Mouse (Mus musculus) cerebellum, postnatal 25 days (tissue): ENCODE measurements around the gene Lrp8.

ENCODE experiments used
- DNase-seq, 2 experiments: peaks; one replicate each; pipeline ENCODE4 v3.0.0; 2021; ENCODE audit warnings: mixed read lengths in 2 of 2

Gene Lrp8

DNA sequence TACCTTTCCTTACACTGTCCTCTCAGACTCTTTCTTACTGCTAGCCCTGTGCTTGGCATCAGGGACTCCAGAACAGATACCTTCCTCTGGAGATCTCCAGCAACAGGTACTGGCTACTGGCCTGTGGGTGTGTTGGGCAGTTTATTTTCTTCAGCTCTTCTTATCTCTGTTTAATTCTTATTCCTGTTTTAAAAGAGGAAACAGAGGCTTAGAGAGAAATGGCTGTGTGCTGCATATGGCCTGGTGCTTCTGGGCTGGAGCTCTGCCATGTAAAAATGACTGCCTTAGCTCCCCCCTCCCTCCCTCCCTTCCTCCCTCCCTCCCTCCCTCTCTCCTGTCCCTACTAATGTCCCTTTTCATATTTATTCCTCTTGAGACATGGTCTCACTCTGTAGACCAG is 6.6 kb downstream of the Lrp8 start:
- DNase-seq: peak; percentile 10 to 36

DNA sequence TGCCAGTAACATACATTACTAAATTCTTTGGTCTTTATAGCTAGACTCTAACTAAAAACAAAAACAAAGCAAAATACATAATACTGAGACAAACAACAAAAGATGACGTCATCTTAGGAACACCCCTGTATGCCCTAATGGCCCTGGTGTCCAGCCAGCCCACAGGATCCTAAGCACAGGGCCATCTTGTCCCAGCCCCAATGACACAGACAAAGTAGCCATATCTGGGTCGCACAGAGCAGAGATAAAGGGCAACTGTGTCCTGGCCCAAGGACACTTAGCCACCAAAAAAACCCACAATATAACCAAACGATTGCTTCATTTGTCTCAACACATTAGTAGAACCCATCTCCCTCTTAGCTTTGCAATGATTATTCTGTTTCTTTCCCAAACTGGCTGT is 8.9 kb downstream of the Lrp8 start:
- DNase-seq: no peak

DNA sequence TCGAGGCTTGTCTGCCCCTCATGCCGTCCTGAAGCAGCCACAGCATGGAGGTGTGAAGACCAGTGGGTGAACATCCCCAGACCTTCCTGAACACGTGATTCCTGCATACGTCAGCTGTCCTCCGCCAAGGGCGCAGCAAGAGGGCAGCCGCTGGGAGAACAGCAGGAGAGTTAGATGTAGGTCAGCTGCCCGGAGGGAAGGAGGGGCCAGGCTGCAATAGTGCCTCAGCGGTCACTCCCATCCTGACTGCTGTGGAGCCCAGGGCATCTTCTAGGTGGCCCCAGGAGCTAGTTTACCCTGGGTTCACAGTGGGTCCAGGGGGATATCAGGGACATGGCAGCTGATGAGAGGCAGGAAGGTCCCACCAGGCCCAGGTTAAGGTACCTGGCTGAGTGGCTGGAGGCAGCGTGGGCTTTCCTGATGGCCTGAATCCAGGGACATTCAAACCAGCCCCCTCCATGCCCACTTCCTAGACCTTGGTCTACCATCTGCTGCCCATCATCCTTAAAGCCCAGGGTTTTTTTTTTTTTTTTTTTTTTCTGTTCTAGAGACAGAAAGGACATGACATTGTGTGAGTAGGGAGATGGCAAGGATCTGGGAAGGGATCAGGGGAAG is 9.8 kb downstream of the Lrp8 start:
- peak; percentile 56 for DNase-seq

GRCm38 (mm10) chr4:107812336-107812735 is 10.3 kb downstream of the Lrp8 start:
- peak; percentile 15 to 35 for DNase-seq

DNA sequence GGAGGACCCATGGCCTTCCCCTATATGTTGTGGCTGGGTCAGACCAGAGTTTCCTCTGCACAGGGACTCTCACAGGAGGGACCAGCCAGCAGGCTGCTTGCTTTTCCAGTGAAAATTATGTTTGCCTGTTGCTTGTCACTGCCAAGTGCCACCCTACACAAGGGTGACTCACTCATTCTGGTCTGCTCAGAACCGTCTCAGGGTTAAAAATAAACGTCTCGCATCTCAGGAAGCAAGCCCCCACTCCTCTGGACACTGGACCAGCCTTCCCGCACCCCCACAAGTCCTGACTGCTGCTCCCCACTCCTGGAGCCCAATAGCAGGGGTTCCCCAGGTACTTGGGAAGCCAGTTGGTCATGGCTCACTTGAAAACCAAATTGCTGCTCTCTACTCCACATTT is 14.4 kb downstream of the Lrp8 start:
- peak; percentile 35 to 53 for DNase-seq

DNA sequence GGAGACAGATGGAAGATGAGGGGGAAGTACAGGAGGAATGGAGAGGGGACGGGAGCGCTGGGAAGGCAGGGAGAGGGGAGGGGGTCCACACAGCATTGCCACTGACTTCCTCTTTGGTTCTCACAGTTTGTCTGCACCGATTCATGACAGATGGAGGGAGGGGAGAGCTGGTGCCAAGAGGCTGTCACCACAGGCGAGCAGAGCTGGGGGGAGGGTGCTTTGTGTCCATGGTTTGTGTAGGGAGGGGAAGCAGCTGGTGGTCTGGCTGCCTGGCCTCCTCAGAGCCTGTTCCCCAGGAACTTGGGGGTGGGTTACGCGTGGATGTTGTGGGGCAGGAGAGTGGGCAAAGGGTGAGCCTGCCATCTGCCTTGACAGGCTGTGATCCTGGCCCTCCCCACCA is 15.4 kb downstream of the Lrp8 start:
- peak; percentile 69 to 75 for DNase-seq

GRCm38 (mm10) chr4:107819990-107820719 is 18.1 kb downstream of the Lrp8 start:
- peak; percentile 52 for DNase-seq

- DNase-seq: peak; percentile 94 to 95
These were observed 19.0 kb downstream of the Lrp8 start for GRCm38 (mm10) chr4:107820856-107821619.

DNA sequence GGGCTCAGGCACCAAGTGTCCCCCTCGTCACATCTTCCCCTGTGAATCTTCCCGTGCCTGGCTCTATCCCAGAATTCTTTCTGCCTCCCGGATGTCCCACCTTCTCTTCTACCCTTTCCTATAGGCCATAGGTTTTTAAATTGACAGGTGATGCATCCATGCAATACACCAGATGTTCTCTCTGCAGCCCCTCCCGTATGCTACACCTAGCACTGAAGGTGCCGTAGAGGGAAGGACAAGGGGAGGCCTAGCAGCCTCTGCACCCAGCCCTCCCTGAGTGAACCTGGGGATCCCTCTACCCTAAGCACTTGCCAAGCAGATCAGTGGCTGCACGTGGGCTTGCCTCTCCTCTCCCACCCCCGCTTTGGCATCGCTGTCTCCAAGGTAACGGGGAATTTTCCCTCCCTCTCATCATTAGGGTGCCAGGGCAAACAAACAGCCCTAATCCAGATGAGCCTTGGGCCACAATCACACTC is 20.9 kb downstream of the Lrp8 start:
- DNase-seq: no peak

DNA sequence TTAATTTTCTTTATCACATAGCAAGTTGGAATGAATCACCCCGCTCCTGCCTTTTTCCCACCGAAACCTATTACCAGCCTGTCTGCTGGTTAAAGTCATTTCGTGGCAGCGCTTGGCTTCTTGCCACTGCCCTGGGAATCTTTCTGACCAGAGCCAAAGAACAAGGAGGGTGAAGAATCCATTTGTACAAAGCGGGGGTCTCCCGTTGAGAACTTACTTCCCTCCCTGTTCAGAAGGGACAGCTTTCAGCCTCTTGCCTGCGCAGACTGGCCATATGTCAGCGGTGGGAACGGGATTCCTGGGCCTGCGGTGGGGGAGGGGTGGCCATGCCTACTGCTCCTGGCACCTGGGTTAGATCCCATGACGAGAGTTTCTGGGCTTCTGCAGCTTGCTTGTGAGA is 21.4 kb downstream of the Lrp8 start:
- peak; percentile 84 to 89 for DNase-seq

DNA sequence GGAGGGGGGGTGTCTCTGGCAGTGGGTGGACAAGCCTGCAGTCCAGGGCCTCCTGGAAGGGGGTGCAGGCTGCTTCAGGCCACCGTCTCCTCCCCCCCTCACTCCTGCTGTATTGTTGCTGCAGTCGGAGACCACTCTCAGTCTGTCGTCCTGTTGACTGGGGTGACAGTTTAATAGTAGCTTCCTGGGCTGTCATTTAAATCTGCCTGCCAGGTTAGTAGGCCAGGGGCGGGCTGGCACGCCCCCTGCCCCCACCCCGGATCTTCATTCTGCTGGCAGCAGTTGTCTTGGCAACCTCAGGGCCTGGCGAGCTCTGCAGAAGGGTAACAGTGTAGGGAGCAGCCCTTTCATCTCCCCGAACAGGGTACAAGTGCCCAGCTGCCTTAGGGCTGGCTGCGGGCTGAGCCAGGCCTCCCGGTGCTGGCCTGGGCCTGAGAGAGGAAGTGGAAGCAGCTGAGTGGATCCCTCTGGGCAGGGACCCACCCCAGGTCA is 26.7 kb downstream of the Lrp8 start:
- DNase-seq: peak; percentile 46 to 47

DNA sequence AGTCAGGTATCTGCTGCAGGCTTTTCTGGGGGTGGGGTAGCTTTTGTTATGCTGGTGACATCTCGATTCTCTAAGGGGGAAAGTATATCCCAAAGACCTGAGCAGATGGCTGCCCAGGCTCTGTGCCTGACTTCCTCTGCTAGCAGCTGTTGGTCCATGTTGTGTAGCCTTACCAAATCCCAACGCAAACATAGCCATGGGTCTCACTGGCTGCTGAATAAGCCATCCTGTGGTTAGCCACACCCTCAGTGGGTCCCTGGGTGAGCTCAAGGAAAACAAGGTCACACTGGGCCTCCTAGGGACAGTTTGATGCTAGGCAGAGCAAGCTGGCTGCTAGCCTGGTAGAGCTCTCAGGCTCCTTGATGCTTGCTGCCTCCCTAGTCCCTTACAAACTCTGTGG is 27.6 kb downstream of the Lrp8 start:
- peak; percentile 61 to 63 for DNase-seq

DNA sequence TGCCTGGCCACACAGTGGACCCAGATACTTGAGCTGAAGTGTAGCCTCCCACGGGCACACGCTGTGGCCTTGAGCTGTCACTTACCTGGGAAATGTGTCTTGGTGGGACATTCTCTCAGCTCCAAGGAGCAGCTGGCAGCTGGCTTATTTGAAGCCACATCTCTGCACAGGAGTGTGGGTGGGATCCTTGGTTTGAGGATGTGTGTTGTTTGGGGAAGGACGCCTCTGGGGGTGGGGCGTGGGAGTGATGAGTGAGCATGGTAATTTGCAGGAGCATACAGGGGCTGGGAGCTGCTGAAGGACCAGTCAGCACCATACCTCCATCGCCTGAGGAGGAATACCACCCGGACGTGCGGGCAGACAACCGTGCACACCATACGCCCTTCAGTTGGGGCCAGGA is 28.1 kb downstream of the Lrp8 start:
- DNase-seq: no peak

DNA sequence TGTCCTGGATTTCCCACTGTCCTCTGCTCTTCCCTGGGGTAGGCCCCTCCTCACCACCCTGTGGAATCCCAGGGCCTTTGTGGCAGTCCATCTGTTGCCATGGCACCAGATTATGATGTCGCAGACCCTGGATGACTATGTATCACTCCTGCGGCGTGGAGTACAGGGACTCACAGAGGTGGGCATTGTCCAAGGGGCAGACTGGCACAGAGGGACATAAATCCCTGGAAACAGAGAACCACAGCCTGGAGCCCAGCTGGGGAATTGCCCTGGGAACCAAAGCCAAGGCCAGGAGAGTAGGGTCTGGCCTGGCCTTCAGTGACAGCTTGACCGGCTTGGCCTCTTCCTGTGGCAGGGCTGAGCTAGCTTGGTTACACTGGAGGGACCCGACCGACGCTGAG is 28.8 kb downstream of the Lrp8 start:
- peak in 1 of 2 experiments; percentile 70 for DNase-seq

GRCm38 (mm10) chr4:107831678-107832077 is 29.6 kb downstream of the Lrp8 start:
- DNase-seq: peak; percentile 58 to 62

- peak in 1 of 2 experiments; percentile 56 for DNase-seq
These were observed 31.5 kb downstream of the Lrp8 start for GRCm38 (mm10) chr4:107833525-107833924.

- no peak for DNase-seq
These were observed 32.7 kb downstream of the Lrp8 start for GRCm38 (mm10) chr4:107834643-107835314.

DNA sequence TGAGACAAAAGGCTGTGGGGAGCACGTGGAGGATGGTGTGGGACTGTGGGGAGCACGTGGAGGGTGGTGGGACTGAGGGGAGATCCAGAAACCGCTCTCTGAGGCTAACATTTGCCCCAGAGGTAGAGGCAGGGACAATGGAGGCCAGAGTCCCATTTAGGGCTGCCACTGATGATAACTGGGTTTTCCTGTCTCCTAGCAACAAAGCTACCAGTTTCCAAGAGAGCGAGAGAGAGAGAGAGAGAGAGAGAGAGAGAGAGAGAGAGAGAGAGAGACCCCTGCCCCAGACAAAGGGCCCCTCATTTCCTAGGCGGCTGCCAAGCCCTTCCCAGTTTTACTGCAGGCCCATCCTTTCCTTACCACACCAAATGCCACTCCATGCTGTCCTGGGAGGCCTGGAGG is 33.4 kb downstream of the Lrp8 start:
- no peak for DNase-seq

- DNase-seq: peak; percentile 78 to 88
These were observed 34.7 kb downstream of the Lrp8 start for GRCm38 (mm10) chr4:107836758-107837157.

DNA sequence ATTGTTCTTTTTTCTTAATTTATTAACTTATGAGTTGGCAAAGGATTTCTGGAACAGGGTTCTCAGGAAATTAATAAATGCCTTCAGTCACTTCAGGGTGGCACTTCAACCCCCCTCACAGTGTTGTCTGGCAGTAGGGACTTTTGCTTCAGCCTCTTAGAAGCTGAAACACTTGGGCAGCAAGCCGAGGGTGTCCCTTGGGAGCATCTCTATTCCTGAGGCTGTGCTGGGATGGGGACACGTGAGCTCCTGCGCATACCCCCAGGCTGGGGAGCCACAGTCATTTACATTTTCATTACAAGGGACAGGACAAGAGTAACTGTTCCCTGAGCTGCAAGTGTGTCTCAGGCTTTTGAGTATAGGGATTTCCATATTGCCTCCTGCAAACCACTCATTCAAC is 35.8 kb downstream of the Lrp8 start:
- DNase-seq: no peak

GRCm38 (mm10) chr4:107843687-107844086 is 41.6 kb downstream of the Lrp8 start:
- DNase-seq: peak; percentile 87

GRCm38 (mm10) chr4:107844971-107845370 is 42.9 kb downstream of the Lrp8 start:
- peak; percentile 93 for DNase-seq

GRCm38 (mm10) chr4:107846795-107847194 is 44.7 kb downstream of the Lrp8 start:
- peak; percentile 9 to 11 for DNase-seq
